Mouse (Mus musculus): ENCODE results near the gene Efhc1.

The Efhc1 gene

GRCm38 (mm10) chr1:20954876-20955275 lies 3.5 kb downstream of the Efhc1 start:
- DNase-seq, result no peak

- no peak for DNase-seq
Measured at GRCm38 (mm10) chr1:20969642-20970041, 18.2 kb downstream of the Efhc1 start.

GRCm38 (mm10) chr1:20973389-20973788 lies 22.0 kb downstream of the Efhc1 start:
- DNase-seq, result no peak

- no peak for DNase-seq
Measured at GRCm38 (mm10) chr1:20974341-20975135, 23.1 kb downstream of the Efhc1 start.

GRCm38 (mm10) chr1:20980553-20980952 lies 29.1 kb downstream of the Efhc1 start:
- DNase-seq, result no peak

GRCm38 (mm10) chr1:20981764-20982163 lies 30.3 kb downstream of the Efhc1 start:
- DNase-seq, result no peak

GRCm38 (mm10) chr1:20984103-20984502 lies 32.7 kb downstream of the Efhc1 start:
- DNase-seq, result no peak

GRCm38 (mm10) chr1:20984582-20984981 lies 33.2 kb downstream of the Efhc1 start:
- DNase-seq, result no peak

- DNase-seq, result no peak
Measured at GRCm38 (mm10) chr1:20986378-20987056, 35.1 kb downstream of the Efhc1 start.

GRCm38 (mm10) chr1:20989461-20990083 lies 38.1 kb downstream of the Efhc1 start:
- DNase-seq, result no peak

GRCm38 (mm10) chr1:20993690-20994089 lies 42.3 kb downstream of the Efhc1 start:
- DNase-seq, result no peak

- no peak for DNase-seq
Measured at GRCm38 (mm10) chr1:20994338-20994737, 42.9 kb downstream of the Efhc1 start.

- DNase-seq, result no peak
Measured at GRCm38 (mm10) chr1:20995331-20995986, 44.0 kb downstream of the Efhc1 start.

GRCm38 (mm10) chr1:20996603-20997327 lies 45.3 kb downstream of the Efhc1 start:
- DNase-seq, result no peak

- no peak for DNase-seq
Measured at GRCm38 (mm10) chr1:20997328-20997689, 45.9 kb downstream of the Efhc1 start.

GRCm38 (mm10) chr1:20997881-20998389 lies 46.5 kb downstream of the Efhc1 start:
- no peak for DNase-seq

GRCm38 (mm10) chr1:21002246-21003142 lies 51.1 kb downstream of the Efhc1 start:
- DNase-seq, result peak; percentile 27

GRCm38 (mm10) chr1:21004596-21004995 lies 53.2 kb downstream of the Efhc1 start:
- no peak for DNase-seq

- no peak for DNase-seq
Measured at GRCm38 (mm10) chr1:21006775-21007174, 55.3 kb downstream of the Efhc1 start.

- no peak for DNase-seq
Measured at GRCm38 (mm10) chr1:21007941-21008701, 56.7 kb downstream of the Efhc1 start.

- DNase-seq, result no peak
Measured at GRCm38 (mm10) chr1:21008891-21009290, 57.5 kb downstream of the Efhc1 start.

Measured in right cerebral cortex, postnatal 4 days (tissue).